In genomic region chr3:120761681-120762080, GRCm38 (mm10) we compare ENCODE assay signal across 20 mouse cellular contexts.
A peak's percentile ranks its signal among the peaks of the same experiment; 100 is the strongest.
DNase-seq lines count a peak whose midpoint lies in the region; ATAC-seq and TF ChIP-seq lines count a peak whose summit lies in the region.
"Had no signal": no experiment of that assay in that cellular context is flagged by ENCODE, and none has a peak within 500 bp of the region (broad histone marks: within the 10 kb centered on the region; RNA-seq: fewer than 3 reads in every experiment).

No protein-coding gene starts in this region.

- H3K27me3 ChIP-seq in neural tube, embryonic 15.5 days (replicated peaks): no peaks in the 10 kb centered on the region
- H3K27me3 ChIP-seq: embryonic facial prominence, embryonic 13.5 days; forebrain, embryonic 15.5 days; heart, embryonic 13.5 days; hindbrain, embryonic 15.5 days; limb, embryonic 12.5 days; midbrain, embryonic 13.5 days had no signal

- no peak overlapping the region for H3K9ac ChIP-seq in neural tube, embryonic 15.5 days (replicated peaks)
- H3K9ac ChIP-seq: embryonic facial prominence, embryonic 13.5 days; forebrain, embryonic 15.5 days; heart, embryonic 13.5 days; hindbrain, embryonic 15.5 days; limb, embryonic 12.5 days; liver, postnatal 0 days; midbrain, embryonic 13.5 days had no signal

- no peak overlapping the region for H3K4me2 ChIP-seq in neural tube, embryonic 15.5 days
- H3K4me2 ChIP-seq: embryonic facial prominence, embryonic 13.5 days; forebrain, embryonic 15.5 days; heart, embryonic 13.5 days; hindbrain, embryonic 15.5 days; limb, embryonic 12.5 days; midbrain, embryonic 13.5 days had no signal

- TF ChIP-seq CTCF in gastrocnemius, adult 2 months (IDR thresholded peaks at IDR 0.05): no peak
- TF ChIP-seq CTCF in lung, adult 2 months (IDR thresholded peaks at IDR 0.05; ENCODE audit: insufficient read depth, low read length): no peak

- DNase-seq in gastrocnemius, adult 2 months: peak; percentile 25
- no peak for DNase-seq in gastrocnemius, postnatal 10 days
- peak; percentile 3 to 44 for DNase-seq in lung, adult 18-20 months
- DNase-seq in lung, adult 2 months: no peak
- peak; percentile 4 to 13 for DNase-seq in heart, postnatal 10 days
- DNase-seq in skeletal muscle tissue, adult 2 months (ENCODE audit: low read depth, low spot score): peak; percentile 56
- no peak for DNase-seq in thymus, postnatal 0 days (ENCODE audit: low spot score)
- DNase-seq: cerebellum, postnatal 36 days; kidney, adult 8-10 months; liver, postnatal 0 days; right cerebral cortex, postnatal 4 days; thymus, postnatal 25 days had no signal

- H3K4me1 ChIP-seq in lung, adult 2 months (ENCODE audit: control insufficient read depth, insufficient read depth, low read length): no peaks in the 10 kb centered on the region
- H3K4me1 ChIP-seq in neural tube, embryonic 15.5 days: no peaks in the 10 kb centered on the region
- H3K4me1 ChIP-seq: embryonic facial prominence, embryonic 13.5 days; forebrain, embryonic 15.5 days; heart, embryonic 13.5 days; hindbrain, embryonic 15.5 days; limb, embryonic 12.5 days; midbrain, embryonic 13.5 days had no signal

- TF ChIP-seq POLR2A in lung, adult 2 months (IDR thresholded peaks at IDR 0.05; ENCODE audit: borderline replicate concordance, extremely low read depth, low read depth, low read length): no peak

- intact Hi-C loops in gastrocnemius, adult 2 months (cut with DNase I): no loop called here
- intact Hi-C loops in heart, postnatal 10 days (cut with DNase I): no loop called here

- H3K36me3 ChIP-seq in neural tube, embryonic 15.5 days: no peaks in the 10 kb centered on the region
- H3K36me3 ChIP-seq: embryonic facial prominence, embryonic 13.5 days; forebrain, embryonic 15.5 days; heart, embryonic 13.5 days; hindbrain, embryonic 15.5 days; limb, embryonic 12.5 days; midbrain, embryonic 13.5 days had no signal

- no peaks in the 10 kb centered on the region for H3K9me3 ChIP-seq in neural tube, embryonic 15.5 days (replicated peaks)
- H3K9me3 ChIP-seq: embryonic facial prominence, embryonic 13.5 days; forebrain, embryonic 15.5 days; heart, embryonic 13.5 days; hindbrain, embryonic 15.5 days; limb, embryonic 12.5 days; midbrain, embryonic 13.5 days had no signal

- 55% methylated on average over 4 of the region's 4 CpGs for WGBS in lung, adult 2 months
- WGBS in neural tube, embryonic 15.5 days: 89% methylated on average over 4 of the region's 4 CpGs

- no peak overlapping the region for H3K27ac ChIP-seq in gastrocnemius, adult 2 months
- H3K27ac ChIP-seq in neural tube, embryonic 15.5 days (replicated peaks): no peak overlapping the region
- H3K27ac ChIP-seq: embryonic facial prominence, embryonic 13.5 days; forebrain, embryonic 15.5 days; heart, embryonic 13.5 days; hindbrain, embryonic 15.5 days; limb, embryonic 12.5 days; midbrain, embryonic 13.5 days had no signal

- no peak for ATAC-seq in neural tube, embryonic 15.5 days (ENCODE audit: low FRiP score)
- ATAC-seq: CD4-positive, CD25-positive, alpha-beta regulatory T cell, adult 4 months; liver, postnatal 0 days; midbrain, embryonic 13.5 days had no signal

- no peak overlapping the region for H3K4me3 ChIP-seq in gastrocnemius, adult 2 months
- no peak overlapping the region for H3K4me3 ChIP-seq in lung, adult 2 months (replicated peaks; ENCODE audit: extremely low read depth, low read depth, low read length)
- no peak overlapping the region for H3K4me3 ChIP-seq in neural tube, embryonic 15.5 days (replicated peaks)
- H3K4me3 ChIP-seq: embryonic facial prominence, embryonic 13.5 days; forebrain, embryonic 15.5 days; heart, embryonic 13.5 days; hindbrain, embryonic 15.5 days; limb, embryonic 12.5 days; midbrain, embryonic 13.5 days had no signal

Comparison
In these comparisons a context has a peak if more than half of its experiments do, and no peak if none do; other contexts are left out.
1. DNase-seq: peak in gastrocnemius, adult 2 months (single experiment), lung, adult 18-20 months (2 of 2), heart, postnatal 10 days (2 of 2) and skeletal muscle tissue, adult 2 months (single experiment); none in gastrocnemius, postnatal 10 days (single experiment), lung, adult 2 months (single experiment) and thymus, postnatal 0 days (single experiment).